Mouse (Mus musculus): ENCODE data around the gene Itpkc.

The Itpkc gene

DNA sequence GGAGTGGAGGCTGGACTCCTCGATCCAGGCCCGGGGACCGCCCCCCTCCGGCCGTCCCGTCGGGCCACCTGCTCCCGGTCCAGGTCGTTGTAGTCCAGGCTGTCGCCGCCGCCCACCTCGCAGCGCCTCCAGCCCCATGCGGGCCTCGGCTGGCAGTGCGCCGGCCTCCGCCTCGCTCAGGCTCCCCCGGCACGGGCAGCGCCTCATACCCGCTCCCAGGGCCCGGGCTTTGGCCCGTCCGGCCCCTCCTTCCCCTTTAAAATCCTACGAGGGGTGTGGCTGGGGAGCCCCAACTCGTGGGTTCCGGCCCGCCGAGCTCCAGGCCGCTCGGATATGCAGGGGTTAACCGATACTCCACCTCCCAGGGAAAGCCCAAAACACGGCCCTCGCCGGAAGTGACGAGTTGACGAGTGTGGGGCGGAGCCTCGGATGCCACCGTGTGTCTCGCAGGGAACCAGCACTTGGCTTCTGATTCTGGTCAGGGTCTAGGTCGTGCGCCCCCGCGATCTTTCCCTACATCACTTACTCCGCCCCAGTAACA lies at the start of gene Itpkc:
TSS of gene Itpkc (minus strand) at position 381 of the 541 bp plus-strand sequence.
- peak; percentile 96 for DNase-seq (ENCODE audit: low read depth)

DNA sequence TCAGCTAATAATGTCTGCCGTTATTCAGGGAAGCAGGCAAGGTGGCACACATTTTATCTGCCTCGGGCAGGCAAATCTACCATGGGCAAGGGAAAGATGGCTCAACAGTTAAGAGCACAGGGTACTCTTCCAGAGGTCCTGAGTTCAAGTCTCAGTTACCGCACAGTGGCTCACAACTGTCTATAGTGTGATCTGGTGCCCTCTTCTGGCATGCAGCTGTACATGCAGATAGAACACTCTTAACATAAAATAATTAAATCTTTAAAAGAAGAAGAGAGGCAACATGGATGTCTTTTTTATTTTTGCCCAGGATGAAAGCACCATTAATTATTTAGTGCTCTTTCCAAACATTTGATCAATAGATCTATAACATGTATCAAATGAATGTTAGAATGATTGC lies 48.7 kb upstream of the Itpkc start:
- peak; percentile 49 for DNase-seq (ENCODE audit: low read depth)

DNA sequence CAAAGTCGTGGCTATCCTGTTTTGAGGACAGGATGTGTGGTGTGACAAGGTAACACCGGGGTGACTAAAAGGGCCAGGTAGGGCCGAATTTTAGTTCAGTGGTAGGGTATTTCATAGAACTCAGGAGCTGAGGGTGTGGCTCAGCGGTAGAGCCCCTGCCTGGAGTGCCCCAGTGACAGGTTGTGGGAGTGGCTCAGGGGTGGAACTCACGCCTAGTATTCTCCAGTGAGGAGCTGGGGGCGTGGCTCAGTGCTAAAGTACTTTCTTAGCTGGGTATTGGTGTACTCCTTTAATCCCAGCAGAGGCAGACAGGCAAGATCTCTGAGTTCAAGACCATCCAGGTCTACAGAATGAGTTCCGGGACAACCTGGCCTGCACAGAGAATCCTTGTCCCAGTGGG lies 47.6 kb upstream of the Itpkc start:
- no peak for DNase-seq (ENCODE audit: low read depth)

DNA sequence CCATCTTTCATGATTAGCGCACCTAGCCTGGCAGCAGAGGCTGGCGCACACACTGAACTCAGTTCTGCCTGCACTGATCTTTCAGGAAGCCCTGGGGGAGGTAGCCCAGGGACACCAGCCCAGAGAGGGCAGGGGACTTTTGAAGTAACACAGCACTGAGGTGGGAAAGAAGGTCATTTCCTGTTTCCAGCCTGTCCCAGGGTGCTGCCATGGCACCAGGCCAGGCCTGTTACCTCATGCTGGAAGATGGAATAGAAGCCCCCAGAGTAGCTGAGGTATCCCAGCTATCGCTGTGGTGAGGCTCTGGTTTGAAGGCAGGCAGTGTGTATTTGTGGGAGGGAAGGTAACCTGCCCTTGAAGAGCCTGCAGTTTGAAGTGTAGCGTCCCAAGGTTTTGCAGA lies 46.5 kb upstream of the Itpkc start:
- DNase-seq (ENCODE audit: low read depth) = no peak

DNA sequence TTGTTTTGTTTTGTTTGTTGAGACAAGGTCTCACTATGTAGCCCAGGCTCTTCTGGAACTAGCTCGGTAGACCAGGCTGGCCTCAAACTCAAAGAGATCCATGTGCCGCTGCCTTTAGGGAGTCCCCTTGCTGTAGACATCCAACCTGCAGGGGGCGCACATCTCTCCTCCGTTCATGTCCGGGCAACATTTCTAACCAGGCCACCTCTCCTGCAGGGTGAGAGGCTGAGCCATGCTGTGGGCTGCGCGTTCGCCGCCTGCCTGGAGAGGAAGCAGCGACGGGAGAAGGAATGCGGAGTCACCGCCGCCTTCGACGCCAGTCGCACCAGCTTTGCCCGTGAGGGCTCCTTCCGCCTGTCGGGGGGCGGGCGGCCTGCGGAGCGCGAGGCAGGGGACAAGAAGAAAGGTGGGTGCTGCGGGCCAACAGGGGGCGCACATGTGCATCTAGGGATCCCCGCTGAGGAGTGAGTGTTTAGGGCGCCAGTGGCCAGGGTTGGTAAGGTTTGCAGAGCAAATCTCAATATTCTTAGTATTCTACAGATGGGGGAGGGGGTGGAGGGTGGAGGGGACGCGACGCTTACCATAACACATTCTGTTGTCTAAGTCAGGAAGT lies 45.4 kb upstream of the Itpkc start:
- DNase-seq (ENCODE audit: low read depth) = peak; percentile 54

DNA sequence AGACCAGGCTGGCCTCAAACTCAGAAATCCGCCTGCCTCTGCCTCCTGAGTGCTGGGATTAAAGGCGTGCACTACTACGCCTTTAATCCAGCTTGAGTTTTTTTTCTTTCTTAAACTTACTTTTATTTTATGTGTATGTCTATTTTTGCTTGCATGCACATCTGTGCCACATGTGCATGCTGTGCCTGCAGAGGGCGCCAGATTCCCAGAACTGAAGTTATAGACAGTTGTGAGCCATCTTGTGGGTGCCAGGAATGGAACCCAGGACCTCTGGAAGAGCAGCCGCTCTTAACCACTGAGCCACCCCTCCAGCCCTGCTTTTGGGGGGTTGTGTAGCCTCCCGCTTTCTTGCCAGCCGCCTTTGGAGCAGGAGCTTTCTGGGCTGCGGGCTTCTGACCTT lies 43.0 kb upstream of the Itpkc start:
- no peak for DNase-seq (ENCODE audit: low read depth)

DNA sequence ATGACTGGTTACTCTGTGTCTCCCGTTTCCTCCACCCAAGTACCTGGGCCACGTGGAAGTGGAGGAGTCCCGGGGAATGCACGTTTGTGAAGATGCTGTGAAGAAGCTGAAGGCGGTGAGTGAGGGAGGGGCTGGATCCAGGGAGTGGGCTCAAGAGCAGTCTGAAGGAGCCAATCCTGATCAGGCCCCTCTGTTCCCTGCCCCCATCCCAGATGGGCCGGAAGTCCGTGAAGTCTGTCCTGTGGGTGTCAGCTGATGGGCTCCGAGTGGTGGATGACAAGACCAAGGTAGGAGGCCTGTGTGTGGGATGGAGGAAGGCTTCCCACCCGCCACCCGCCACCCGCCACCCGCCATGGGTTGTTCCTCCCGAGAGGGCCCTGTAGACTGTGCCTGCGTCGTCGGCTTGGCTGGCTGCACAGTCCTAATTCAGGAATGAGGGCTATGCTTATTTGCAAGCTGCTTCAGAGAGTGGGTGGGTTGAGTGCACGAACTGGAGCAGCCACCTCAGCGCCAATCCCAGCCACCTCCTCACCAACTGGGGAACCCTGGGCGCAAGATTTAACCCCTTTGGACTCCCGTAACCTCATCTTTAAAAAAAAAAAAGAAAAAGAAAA lies 38.2 kb upstream of the Itpkc start:
- DNase-seq (ENCODE audit: low read depth) = no peak

DNA sequence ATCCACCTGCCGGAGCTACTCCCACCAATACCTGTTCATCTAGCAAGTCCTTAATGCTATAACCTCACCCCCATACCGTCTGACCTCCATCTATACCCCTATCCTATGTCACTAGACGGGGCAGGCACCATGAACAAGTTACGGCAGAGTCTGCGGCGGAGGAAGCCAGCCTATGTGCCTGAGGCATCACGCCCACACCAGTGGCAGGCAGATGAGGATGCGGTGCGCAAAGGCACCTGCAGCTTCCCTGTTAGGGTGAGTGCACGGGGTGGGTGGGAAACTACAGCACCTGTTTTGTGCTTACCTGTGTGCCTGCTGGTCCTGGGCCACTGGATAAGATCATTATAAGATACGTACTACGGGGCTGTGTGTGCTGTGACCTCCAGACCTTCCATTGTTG lies 36.3 kb upstream of the Itpkc start:
- DNase-seq (ENCODE audit: low read depth) = no peak

DNA sequence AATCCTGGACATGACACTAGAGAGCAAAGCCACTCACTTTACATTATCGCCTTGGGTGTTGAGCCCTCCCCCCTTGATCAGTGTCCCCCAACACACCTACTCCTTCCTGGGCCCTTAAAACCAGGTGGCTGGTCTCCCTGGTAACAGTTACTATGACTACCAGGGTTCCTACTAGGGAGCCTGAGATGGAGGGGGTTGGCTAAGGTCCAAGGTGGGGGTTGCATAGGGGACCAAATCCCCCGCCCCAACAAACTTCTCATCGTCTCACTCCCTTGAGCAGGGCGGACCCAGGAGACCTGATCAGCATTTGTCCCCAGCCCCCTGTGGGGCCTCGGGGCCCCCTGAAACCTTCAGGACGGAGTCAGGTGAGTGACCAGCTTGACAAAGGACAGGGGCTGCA lies 33.4 kb upstream of the Itpkc start:
- no peak for DNase-seq (ENCODE audit: low read depth)

DNA sequence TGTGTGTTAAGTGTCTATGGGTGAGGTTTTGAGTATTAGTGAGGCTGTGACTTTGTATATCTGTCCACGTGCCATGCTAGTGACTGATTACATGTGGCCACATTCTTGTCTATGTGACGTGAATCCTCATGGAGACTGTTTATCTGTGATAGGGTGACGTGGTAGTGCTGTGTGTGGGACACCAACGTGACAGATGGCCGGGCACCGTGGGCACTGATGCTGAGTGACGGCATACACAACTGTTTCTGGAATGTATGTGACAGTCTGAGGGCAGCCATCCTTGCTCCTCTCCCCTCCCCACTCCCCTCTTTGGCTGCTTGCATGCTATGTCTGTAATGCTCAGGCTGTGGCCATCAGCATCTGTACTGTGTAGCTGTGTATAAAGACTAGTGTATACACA lies 32.4 kb upstream of the Itpkc start:
- no peak for DNase-seq (ENCODE audit: low read depth)

DNA sequence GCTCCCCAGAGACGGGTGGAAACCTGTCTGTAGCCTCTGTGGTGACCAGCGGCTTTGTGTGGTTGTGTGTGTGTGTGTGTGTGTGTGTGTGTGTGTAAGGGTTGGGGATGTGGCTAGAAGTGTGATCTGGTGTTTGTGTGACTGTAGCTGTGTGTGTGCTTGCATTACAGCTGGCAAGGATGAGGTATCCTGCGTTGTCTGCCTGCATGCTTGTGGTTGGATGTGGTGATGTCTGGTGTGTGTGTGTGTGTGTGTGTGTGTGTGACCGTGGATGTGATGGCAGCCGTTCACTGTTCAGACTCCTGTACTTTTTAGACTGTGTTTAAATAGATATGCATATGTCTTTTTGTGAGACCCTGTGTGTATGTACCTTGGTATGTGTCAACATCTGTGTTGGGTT lies 31.3 kb upstream of the Itpkc start:
- peak; percentile 41 for DNase-seq (ENCODE audit: low read depth)

DNA sequence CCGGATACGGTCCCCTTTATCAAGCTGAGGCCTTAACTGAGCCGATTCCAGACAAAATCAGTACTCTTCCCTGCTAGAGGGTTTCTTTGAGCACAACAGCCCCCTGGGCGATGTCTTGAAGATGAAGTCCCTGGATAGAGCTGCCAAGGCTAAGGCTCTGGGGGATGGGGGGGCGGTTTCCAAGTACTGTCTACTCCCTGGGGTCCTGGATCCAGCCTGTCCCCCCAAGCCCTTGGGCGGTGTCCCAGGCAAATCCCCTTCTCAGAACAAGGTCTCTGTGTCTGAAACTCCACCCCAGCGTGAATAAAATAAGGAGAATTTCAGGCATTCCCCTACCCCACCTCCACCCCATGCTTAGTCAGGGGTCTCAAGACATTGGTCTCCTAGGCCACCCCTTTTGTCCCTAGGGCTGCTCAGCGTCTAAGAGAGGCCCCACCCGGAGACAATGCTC lies 30.8 kb upstream of the Itpkc start:
- DNase-seq (ENCODE audit: low read depth) = no peak

DNA sequence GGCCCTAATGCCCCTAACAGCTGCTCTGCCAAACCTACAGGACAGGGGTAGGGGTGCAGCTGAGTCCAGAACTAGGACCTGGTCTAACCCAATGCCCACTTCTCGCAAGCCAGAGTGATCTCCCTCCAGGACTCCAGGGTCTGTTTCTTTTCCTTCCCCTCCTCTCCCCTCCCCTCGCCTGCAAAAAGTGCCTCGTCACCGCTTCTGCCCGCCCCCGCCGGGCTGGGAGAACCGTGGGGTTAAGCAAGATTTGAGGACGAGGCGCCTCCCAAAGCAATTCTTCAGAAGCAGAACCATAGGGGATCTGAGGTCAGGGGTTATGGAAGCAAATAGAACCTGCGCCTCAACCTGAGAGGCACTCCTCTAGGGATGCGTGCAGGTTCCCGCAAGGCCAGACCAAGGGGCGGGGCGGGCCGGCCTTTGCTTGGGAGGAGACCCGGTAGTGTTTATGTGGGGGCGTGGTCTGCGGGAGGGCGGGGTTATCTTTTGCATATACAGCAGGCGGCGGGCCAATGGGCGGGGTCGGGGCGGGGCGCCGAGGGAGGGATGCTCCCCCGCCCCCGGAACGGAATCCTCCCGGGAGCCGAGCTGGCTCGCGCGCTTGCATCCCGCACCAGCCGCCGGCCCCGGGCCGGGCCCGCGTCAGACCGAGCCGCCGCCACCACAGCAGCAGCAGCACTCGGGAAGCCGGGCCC lies 29.9 kb upstream of the Itpkc start, which contains the start of gene Numbl:
TSS of gene Numbl (plus strand) at position 229 of the 695 bp plus-strand sequence.
- DNase-seq (ENCODE audit: low read depth) = peak; percentile 94

DNA sequence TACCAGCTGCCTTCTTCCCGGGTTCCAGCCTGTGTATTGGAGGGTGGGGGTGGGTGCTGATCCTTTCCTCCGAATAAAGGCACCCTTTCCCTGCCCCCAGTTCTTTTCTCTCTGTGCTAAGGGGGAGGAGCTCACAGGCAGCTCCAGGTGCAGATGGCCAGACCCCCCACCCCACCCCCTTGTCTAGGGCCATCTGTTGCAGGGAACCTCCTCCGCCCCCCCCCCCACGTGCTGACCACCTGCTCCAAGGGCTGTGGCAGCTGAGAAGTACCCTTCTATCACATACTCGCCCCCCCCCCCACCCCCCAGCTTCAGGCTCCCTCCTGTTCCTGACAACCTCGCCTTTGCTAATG lies 29.4 kb upstream of the Itpkc start:
- DNase-seq (ENCODE audit: low read depth) = no peak

DNA sequence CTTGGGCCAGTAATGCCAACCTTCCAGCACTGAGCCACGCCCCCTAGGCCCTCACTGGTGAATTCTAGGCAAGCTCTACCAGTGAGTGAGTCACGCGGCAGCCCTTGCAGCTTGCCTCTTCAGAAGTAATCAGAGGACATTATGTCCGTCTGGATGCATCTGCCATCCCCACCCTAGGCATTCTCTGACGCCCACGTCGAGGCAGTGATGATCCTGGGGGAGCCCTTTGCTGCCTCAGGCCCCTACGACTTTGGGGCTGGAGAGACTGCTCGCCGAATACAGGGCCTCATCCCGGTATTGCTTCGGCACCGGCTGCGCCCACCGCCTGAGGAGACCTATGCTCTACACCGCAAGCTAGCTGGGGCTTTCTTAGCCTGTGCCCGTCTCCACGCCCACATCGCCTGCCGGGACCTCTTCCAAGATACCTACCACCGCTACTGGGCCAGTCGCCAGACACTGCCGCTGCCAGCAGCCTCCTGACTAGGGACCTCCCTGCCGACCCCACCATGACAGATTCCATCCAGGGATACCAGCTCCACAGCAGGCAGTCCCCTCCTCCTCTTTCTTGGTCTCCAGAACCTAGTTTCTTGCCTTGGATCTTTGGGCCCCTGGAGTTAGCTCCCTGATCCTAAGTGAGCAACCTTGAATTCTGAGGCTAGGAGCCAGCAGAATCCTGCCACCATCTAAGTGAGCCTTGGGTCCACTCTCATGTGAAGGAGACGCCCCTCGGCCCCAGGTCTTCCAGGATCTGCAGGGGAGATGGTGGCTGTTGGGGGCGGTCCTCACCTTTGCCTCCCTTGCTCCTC lies 28.8 kb upstream of the Itpkc start:
- DNase-seq (ENCODE audit: low read depth) = no peak

DNA sequence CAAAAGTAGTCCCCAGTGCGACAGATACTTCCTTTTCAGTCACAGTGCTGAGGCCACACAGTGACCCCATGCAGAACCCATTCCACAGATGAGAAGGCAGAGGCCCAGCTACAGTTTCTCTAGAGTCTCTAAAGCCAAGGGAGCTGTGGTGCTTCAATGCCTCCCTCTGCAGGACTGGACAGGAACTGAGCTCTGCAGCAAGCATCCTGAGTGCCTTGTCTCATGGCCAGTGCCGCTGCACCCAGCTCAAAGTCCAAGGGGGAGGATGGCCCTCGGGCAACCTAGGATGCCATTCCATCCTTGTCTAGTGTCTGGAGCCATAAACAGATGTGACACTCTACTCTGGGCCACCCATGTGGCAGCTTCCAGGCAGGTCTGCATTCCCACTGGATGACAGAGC lies 27.3 kb upstream of the Itpkc start:
- DNase-seq (ENCODE audit: low read depth) = no peak

DNA sequence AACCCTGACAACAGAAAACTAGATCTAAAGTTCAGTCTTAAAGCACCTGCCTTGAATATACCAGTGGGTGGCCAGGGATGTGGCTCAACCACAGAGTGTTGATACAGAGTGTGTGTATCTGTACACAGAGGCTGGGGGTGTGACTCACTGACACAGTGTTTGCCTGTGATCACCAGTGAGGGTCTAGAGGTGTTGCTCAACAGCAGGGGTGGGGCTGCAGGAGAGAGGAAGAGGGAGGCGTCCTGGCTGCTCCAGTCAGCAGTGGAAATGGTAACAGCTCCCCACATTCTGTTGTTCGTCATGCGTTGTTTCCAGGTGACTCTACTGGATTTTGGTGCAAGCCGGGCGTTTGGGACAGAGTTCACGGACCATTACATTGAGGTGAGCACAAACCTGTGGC lies 23.5 kb upstream of the Itpkc start:
- no peak for DNase-seq (ENCODE audit: low read depth)

DNA sequence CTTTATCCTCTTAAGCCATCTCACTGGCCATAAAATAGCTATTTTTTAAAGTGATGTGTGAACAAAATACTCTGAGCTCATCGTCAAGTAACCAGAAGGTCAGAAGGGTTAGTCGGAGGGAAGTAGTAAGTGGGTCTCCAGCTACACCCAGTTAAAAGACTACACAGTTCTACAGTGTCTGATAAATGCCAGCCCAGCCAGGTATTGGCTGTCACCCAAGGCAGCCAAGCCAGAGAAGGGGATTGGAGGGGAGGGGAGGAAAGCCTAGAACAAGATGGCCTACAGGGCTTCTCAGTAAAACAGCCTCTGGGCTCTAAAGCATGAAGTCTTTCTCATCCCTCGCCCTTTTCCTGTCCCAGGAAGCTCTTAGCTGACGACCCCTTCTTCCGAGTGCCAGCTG lies 21.5 kb upstream of the Itpkc start:
- no peak for DNase-seq (ENCODE audit: low read depth)

DNA sequence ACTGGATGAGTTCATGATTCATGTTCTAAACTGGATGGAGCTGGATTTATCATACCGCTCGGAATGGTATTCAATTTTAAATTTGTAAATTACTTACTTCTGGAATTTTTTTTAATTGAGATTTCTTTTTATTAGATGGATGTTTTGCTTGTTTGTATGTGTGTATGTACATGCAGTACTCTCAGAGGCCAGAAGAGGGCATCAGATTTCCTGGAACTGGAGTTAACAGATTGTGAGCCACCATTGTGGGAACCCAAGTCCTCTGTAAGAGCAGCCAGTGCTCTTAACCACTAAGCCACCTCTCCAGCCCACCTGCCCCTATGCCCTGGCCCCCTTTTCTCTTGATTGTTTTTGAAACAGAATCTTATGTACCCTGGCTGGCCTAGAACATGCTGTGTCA lies 20.7 kb upstream of the Itpkc start:
- peak; percentile 46 for DNase-seq (ENCODE audit: low read depth)

DNA sequence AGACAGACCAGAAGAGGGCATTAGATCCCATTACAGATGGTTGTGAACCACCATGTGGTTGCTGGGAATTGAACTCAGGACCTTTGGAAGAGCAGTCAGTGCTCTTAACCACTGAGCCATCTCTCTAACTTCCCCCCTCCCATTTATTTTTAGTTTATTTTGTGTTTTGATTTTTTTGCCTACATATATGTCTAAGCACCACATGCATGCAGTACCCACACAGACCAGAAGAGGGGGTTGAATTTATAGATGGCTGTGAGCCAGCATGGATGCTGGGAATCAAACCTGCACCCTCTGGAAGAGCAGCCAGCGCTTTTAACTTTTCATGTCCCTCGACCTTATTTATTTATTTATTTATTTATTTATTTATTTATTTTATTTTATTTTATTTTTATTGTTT lies 15.6 kb upstream of the Itpkc start:
- peak; percentile 67 for DNase-seq (ENCODE audit: low read depth)

DNA sequence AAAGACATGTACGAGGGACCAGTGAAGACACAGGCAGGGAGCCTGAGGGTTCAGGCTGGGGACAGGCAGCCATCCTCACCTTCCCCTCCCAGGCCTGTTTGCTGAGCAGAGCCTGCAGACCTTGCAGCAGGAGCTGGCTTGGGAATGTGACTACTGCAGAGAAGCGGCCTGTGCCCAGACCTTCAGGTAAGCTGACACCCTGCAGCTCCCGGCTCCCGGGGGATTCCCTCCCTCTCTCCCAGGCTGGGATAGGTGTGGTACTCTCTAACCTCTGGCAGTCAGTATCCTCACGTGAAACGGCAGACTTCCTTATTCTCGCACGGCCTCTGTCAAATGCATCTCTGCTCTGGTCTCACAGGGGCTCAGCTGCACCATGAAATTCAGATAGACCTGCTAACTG lies 14.8 kb upstream of the Itpkc start:
- DNase-seq (ENCODE audit: low read depth) = no peak

DNA sequence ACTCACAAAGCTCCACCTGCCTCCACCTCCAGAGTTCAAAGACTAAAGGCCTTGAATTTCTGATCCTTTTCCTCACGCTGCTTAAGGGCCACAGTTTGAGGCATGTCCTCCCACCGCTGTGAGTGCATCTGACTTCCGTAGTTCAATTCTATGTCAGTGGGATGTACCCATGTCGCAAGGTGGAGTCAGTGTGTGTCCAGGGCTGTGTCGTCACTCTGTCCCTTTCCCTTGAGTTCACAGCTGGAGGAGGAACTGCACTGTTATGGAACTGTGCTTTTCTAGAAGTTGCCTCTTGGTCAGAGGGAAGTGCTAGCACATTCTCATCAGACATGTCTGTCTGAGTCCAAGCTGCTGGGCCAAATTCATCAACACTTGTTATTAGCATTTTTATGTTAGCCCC lies 10.1 kb upstream of the Itpkc start:
- DNase-seq (ENCODE audit: low read depth) = no peak

DNA sequence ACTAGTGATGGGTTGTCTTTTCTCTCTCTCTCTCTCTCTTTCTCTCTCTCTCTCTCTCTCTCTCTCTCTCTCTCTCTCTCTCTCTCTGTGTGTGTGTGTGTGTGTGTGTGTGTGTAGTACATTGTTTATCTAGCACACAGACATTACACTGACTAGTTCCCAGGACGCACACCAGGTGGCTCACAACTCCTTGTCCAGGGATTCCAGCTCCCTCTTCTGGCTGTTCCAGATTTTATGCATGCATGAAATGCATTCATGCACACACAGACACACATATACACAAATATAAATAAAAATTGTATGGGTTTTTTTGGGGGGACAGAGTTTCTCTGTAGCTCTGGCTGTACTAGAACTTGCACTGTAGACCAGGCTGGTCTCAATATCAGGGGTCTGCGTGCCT lies 9.1 kb upstream of the Itpkc start:
- DNase-seq (ENCODE audit: low read depth) = no peak

Data from naive thymus-derived CD4-positive, alpha-beta T cell, adult 2 months (primary cell).